Mouse (Mus musculus) CH12.LX (cell line): ENCODE data around the gene Mindy2.

Experiments used
- CTCF ChIP-seq, 2 experiments: IDR thresholded peaks in 1 of 2; conservative IDR thresholded peaks in 1 of 2; 2 replicates each; pipeline ENCODE4 v1.5.1; 2011 to 2012; ENCODE audit warnings: low read depth in 2 of 2, low read length in 2 of 2, improper control_type of control experiment in 1 of 2, inconsistent platforms in 1 of 2, mild to moderate bottlenecking in 1 of 2, moderate library complexity in 1 of 2
- EP300 ChIP-seq: IDR thresholded peaks from 2 replicates; pipeline ENCODE4 v1.6.1; 2011; ENCODE audit warnings: low read length, improper control_type of control experiment
- GABPA ChIP-seq: IDR thresholded peaks from 2 replicates; pipeline ENCODE4 v1.6.1; 2012; ENCODE audit warnings: low read depth, low read length, improper control_type of control experiment, inconsistent platforms; ENCODE audit not compliant: insufficient replicate concordance
- JUND ChIP-seq: conservative IDR thresholded peaks from 2 replicates; pipeline ENCODE4 v1.6.1; 2011; ENCODE audit warnings: low read depth, low read length, improper control_type of control experiment
- MAX ChIP-seq: IDR thresholded peaks from 2 replicates; pipeline ENCODE4 v1.6.1; 2011; ENCODE audit warnings: low read length, improper control_type of control experiment
- POLR2AphosphoS2 ChIP-seq: IDR thresholded peaks from 2 replicates; pipeline ENCODE4 v1.6.1; 2011; ENCODE audit warnings: low read depth, low read length, improper control_type of control experiment
- SMC3 ChIP-seq: IDR thresholded peaks from 2 replicates; pipeline ENCODE4 v1.6.1; 2011; ENCODE audit warnings: low read depth, low read length, improper control_type of control experiment

DNA sequence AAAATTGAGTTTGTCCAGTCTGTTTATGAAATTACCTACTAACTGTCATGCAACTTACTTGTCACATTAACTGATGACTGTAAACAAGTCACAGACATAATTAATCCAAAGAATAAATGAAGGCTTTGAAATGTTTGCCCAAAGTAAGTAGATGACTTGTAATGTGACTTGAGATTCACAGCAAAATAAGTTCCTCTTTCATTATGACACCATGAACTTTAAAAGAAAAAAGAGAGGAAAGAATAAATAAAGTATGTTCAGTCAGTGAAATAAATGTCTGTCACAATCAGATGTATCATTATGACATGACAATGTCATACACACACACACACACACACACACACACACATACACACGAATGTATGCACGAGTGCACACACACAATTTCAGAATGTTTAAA lies 6.7 kb downstream of the Mindy2 start:
- no peak for TF ChIP-seq SMC3
- TF ChIP-seq POLR2AphosphoS2: no peak
- TF ChIP-seq CTCF (conservative IDR thresholded peaks at IDR 0.05 in 1 of 2, IDR thresholded peaks at IDR 0.05 in 1 of 2; ENCODE audit: low read depth in 2 of 2, low read length in 2 of 2): no peak
- peak; percentile 64 for TF ChIP-seq JUND
- TF ChIP-seq GABPA: no peak
- no peak for TF ChIP-seq MAX
- peak; percentile 75 for TF ChIP-seq EP300
